Mouse (Mus musculus) forebrain, embryonic 11.5 days (tissue): Measurements from ENCODE around the gene Dlg3. TPM values are rescaled to one million over a fixed set of nuclear protein-coding genes. Genes with fewer than 3 reads are reported as not detected.

Experiments
- ATAC-seq: fragments of 200-750 bp; cut with Nextera tagmentation; replicated peaks from 2 replicates; pipeline ENCODE4 v1.8.0; 2017; ENCODE audit warnings: moderate TSS enrichment; ENCODE audit not compliant: low FRiP score
- DNase-seq: peaks from one replicate; pipeline ENCODE4 v3.0.0-alpha.2; 2017; ENCODE audit warnings: low spot score
- H3K27ac ChIP-seq: fragments of 300-500 bp; sonication (generic); 2 replicates; pipeline ENCODE4 v1.5.1; 2014; ENCODE audit warnings: low read depth, low read length
- H3K27me3 ChIP-seq: fragments of 300-500 bp; sonication (generic); 2 replicates; pipeline ENCODE4 v1.6.1; 2014; ENCODE audit warnings: mild to moderate bottlenecking, low read length, mixed read lengths; ENCODE audit not compliant: control insufficient read depth, insufficient read depth
- H3K36me3 ChIP-seq: fragments of 300-500 bp; sonication (generic); 2 replicates; pipeline ENCODE4 v1.6.1; 2014; ENCODE audit warnings: mild to moderate bottlenecking, low read length, moderate library complexity, mixed read lengths; ENCODE audit not compliant: control insufficient read depth, insufficient read depth
- H3K4me1 ChIP-seq: fragments of 300-500 bp; sonication (generic); replicated peaks from 2 replicates; pipeline ENCODE4 v1.6.1; 2014; ENCODE audit warnings: low read length, mixed read lengths; ENCODE audit not compliant: control insufficient read depth, insufficient read depth
- H3K4me2 ChIP-seq: fragments of 300-500 bp; sonication (generic); 2 replicates; pipeline ENCODE4 v1.6.1; 2014; ENCODE audit warnings: low read depth, mild to moderate bottlenecking, low read length, moderate library complexity, mixed read lengths; ENCODE audit not compliant: severe bottlenecking
- H3K4me3 ChIP-seq: fragments of 300-500 bp; sonication (generic); 2 replicates; pipeline ENCODE4 v1.5.1; 2014; ENCODE audit warnings: low read depth, low read length
- H3K9ac ChIP-seq: fragments of 300-500 bp; sonication (generic); 2 replicates; pipeline ENCODE4 v1.6.1; 2014; ENCODE audit warnings: low read length
- H3K9me3 ChIP-seq: fragments of 300-500 bp; sonication (generic); 2 replicates; pipeline ENCODE4 v1.6.1; 2016; ENCODE audit warnings: low read length, mixed read lengths; ENCODE audit not compliant: control insufficient read depth
- WGBS: fragments of 180-500 bp; shearing (Covaris S2); extraction: QIAGEN DNeasy Blood & Tissue Kit; methylation state at CpG from one replicate; pipeline ENCODE4 v1.1.7; 2014; 5-methylcytosine and 5-hydroxymethylcytosine counted together
- polyA plus RNA-seq: library from polyadenylated mRNA; unstranded; fragments of >200 nt; fragmentation: Nextera tagmentation; extraction: Ambion mirVana; gene quantifications from 2 replicates; pipeline ENCODE4 v1.2.1, GENCODE M21; 2014

Gene Dlg3
- polyA plus RNA-seq, result 7.6 and 9.5 TPM in 2 replicates

GRCm38 (mm10) chrX:100767181-100767884 lies at the start of gene Dlg3:
Gene Dlg3 (plus strand): TSS chrX:100767722.
- Histone ChIP-seq H3K27me3 (peaks cover 2% of the 10 kb centered on the region; the same call in 1 of the 2 replicates), H3K4me3 (peak within 1 kb of the TSS; percentile 47), H3K4me2 (peak within 1 kb of the TSS; percentile 83), H3K9me3 (no peaks in the 10 kb centered on the region), H3K36me3 (no peaks in the 10 kb centered on the region), H3K9ac (peak within 1 kb of the TSS; percentile 53), H3K4me1 (no peaks in the 10 kb centered on the region), H3K27ac (no peak within 1 kb of the TSS)
- peak; percentile 73 for DNase-seq
- WGBS, result 22% methylated on average over 26 of the region's 26 CpGs
- ATAC-seq, result peak; percentile 92

GRCm38 (mm10) chrX:100728947-100729346 lies 38.6 kb upstream of the Dlg3 start:
- ATAC-seq (peak; percentile 56; the same call in 1 of the 2 replicates), DNase-seq (peak; percentile 57)
- H3K27me3 ChIP-seq, result 0 out of 2 replicates have a peak, but pooled peaks cover 2% of the 10 kb centered on the region

GRCm38 (mm10) chrX:100729665-100730188 lies 37.8 kb upstream of the Dlg3 start, which contains the start of gene Gdpd2:
Gene Gdpd2 (plus strand): TSS chrX:100729873.
- Histone ChIP-seq H3K9ac (peak within 1 kb of the TSS; percentile 23), H3K4me3 (peak within 1 kb of the TSS; percentile 13; the same call in 1 of the 2 replicates), H3K9me3 (no peaks in the 10 kb centered on the region), H3K4me2 (peak within 1 kb of the TSS; percentile 29), H3K36me3 (no peaks in the 10 kb centered on the region), H3K27me3 (no peaks in the 10 kb centered on the region), H3K4me1 (peaks cover 2% of the 10 kb centered on the region; the same call in 1 of the 2 replicates), H3K27ac (peak within 1 kb of the TSS; percentile 50; the same call in 1 of the 2 replicates)
- DNase-seq (peak; percentile 72), ATAC-seq (peak; percentile 78)
- 27% methylated on average over 8 of the region's 8 CpGs for WGBS

More at GRCm38 (mm10) chrX:100728947-100729346, 38.6 kb upstream of the Dlg3 start:
- 0 out of 2 replicates have a peak overlapping the region, but pooled peaks have one; percentile 50 for H3K27ac ChIP-seq
- H3K4me3 ChIP-seq, result no peak overlapping the region
- H3K36me3 ChIP-seq, result no peaks in the 10 kb centered on the region
- H3K4me2 ChIP-seq, result no peak overlapping the region
- no peak overlapping the region for H3K9ac ChIP-seq
- WGBS, result 25% methylated on average over 1 of the region's 1 CpGs
- H3K9me3 ChIP-seq, result no peaks in the 10 kb centered on the region
- H3K4me1 ChIP-seq, result peaks cover 2% of the 10 kb centered on the region; the same call in 1 of the 2 replicates

- Histone ChIP-seq H3K27me3 (no peaks in the 10 kb centered on the region), H3K4me3 (peak overlapping the region; percentile 13; the same call in 1 of the 2 replicates), H3K27ac (no peak overlapping the region), H3K9me3 (no peaks in the 10 kb centered on the region), H3K4me2 (peak overlapping the region; percentile 29), H3K4me1 (peaks cover 2% of the 10 kb centered on the region; the same call in 1 of the 2 replicates), H3K36me3 (no peaks in the 10 kb centered on the region), H3K9ac (peak overlapping the region; percentile 23)
- ATAC-seq (peak; percentile 55), DNase-seq (no peak)
- 32% methylated on average over 8 of the region's 8 CpGs for WGBS
Measured at GRCm38 (mm10) chrX:100730266-100730665, 37.3 kb upstream of the Dlg3 start.

- H3K36me3 ChIP-seq, result no peaks in the 10 kb centered on the region
- no peak overlapping the region for H3K4me3 ChIP-seq
- DNase-seq, result no peak
- H3K4me1 ChIP-seq, result peaks cover 2% of the 10 kb centered on the region; the same call in 1 of the 2 replicates
- H3K27ac ChIP-seq, result no peak overlapping the region
- no peak for ATAC-seq
- 79% methylated on average over 7 of the region's 7 CpGs for WGBS
- H3K27me3 ChIP-seq, result no peaks in the 10 kb centered on the region
- no peak overlapping the region for H3K4me2 ChIP-seq
- H3K9me3 ChIP-seq, result no peaks in the 10 kb centered on the region
- H3K9ac ChIP-seq, result no peak overlapping the region
Measured at GRCm38 (mm10) chrX:100734359-100734758, 33.2 kb upstream of the Dlg3 start.

- ATAC-seq, result peak; percentile 75
- Histone ChIP-seq H3K9me3 (no peaks in the 10 kb centered on the region), H3K27me3 (0 out of 2 replicates have a peak, but pooled peaks cover 2% of the 10 kb centered on the region), H3K9ac (no peak overlapping the region), H3K4me1 (no peaks in the 10 kb centered on the region), H3K4me3 (peak overlapping the region; percentile 15; the same call in 1 of the 2 replicates), H3K4me2 (peak overlapping the region; percentile 39; the same call in 1 of the 2 replicates), H3K36me3 (no peaks in the 10 kb centered on the region), H3K27ac (no peak overlapping the region)
- WGBS, result 16% methylated on average over 14 of the region's 14 CpGs
- DNase-seq, result peak; percentile 73
Measured at GRCm38 (mm10) chrX:100738918-100739317, 28.6 kb upstream of the Dlg3 start.

GRCm38 (mm10) chrX:100739443-100739842 lies 28.1 kb upstream of the Dlg3 start:
- peak; percentile 67 for ATAC-seq
- 18% methylated on average over 10 of the region's 10 CpGs for WGBS
- H3K9ac ChIP-seq, result no peak overlapping the region
- peak overlapping the region; percentile 39; the same call in 1 of the 2 replicates for H3K4me2 ChIP-seq
- no peak for DNase-seq
- H3K4me3 ChIP-seq, result peak overlapping the region; percentile 15; the same call in 1 of the 2 replicates
- H3K36me3 ChIP-seq, result no peaks in the 10 kb centered on the region
- no peak overlapping the region for H3K27ac ChIP-seq
- 0 out of 2 replicates have a peak, but pooled peaks cover 2% of the 10 kb centered on the region for H3K27me3 ChIP-seq
- H3K9me3 ChIP-seq, result no peaks in the 10 kb centered on the region
- no peaks in the 10 kb centered on the region for H3K4me1 ChIP-seq

- ATAC-seq (no peak), DNase-seq (no peak)
- H3K9ac ChIP-seq, result no peak overlapping the region
- H3K4me3 ChIP-seq, result no peak overlapping the region
- no peaks in the 10 kb centered on the region for H3K36me3 ChIP-seq
- 0 out of 2 replicates have a peak, but pooled peaks cover 2% of the 10 kb centered on the region for H3K27me3 ChIP-seq
- no peak overlapping the region for H3K4me2 ChIP-seq
- H3K27ac ChIP-seq, result no peak overlapping the region
- no peaks in the 10 kb centered on the region for H3K4me1 ChIP-seq
- 67% methylated on average over 6 of the region's 6 CpGs for WGBS
- no peaks in the 10 kb centered on the region for H3K9me3 ChIP-seq
Measured at GRCm38 (mm10) chrX:100740785-100741184, 26.7 kb upstream of the Dlg3 start.
